Mouse (Mus musculus) stomach, postnatal 0 days (tissue): ENCODE results near the gene Pak1ip1. TPM values are rescaled to one million over a fixed set of nuclear protein-coding genes. Genes with fewer than 3 reads are reported as not detected.
"Not testable (repeated sequence)": the region's sequence is repeated elsewhere in the genome, so short reads cannot be mapped to it uniquely, and the experiment has no call there.

Source experiments
- ATAC-seq: fragments of 200-750 bp; cut with Nextera tagmentation; 2 replicates; pipeline ENCODE4 v1.8.0; 2017; ENCODE audit not compliant: low FRiP score, low TSS enrichment
- DNase-seq: peaks from one replicate; pipeline ENCODE4 v3.0.0-alpha.2; 2016; ENCODE audit warnings: low spot score
- H3K27ac ChIP-seq: fragments of 300-500 bp; sonication (generic); replicated peaks from 2 replicates; pipeline ENCODE4 v1.5.1; 2014; ENCODE audit warnings: mild to moderate bottlenecking, control low read depth
- H3K27me3 ChIP-seq: fragments of 300-500 bp; sonication (generic); 2 replicates; pipeline ENCODE4 v1.6.1; 2014; ENCODE audit warnings: low read length; ENCODE audit not compliant: control insufficient read depth, insufficient read depth
- H3K36me3 ChIP-seq: fragments of 300-500 bp; sonication (generic); 2 replicates; pipeline ENCODE4 v1.6.1; 2014; ENCODE audit warnings: low read length, mixed read lengths; ENCODE audit not compliant: control insufficient read depth, insufficient read depth
- H3K4me1 ChIP-seq: fragments of 300-500 bp; sonication (generic); replicated peaks from 2 replicates; pipeline ENCODE4 v1.6.1; 2014; ENCODE audit warnings: antibody characterized with exemption; ENCODE audit not compliant: control insufficient read depth, insufficient read depth
- H3K4me2 ChIP-seq: fragments of 300-500 bp; sonication (generic); replicated peaks from 2 replicates; pipeline ENCODE4 v1.6.1; 2014; ENCODE audit warnings: low read depth, mild to moderate bottlenecking, control low read depth, moderate library complexity
- H3K4me3 ChIP-seq: fragments of 300-500 bp; sonication (generic); 2 replicates; pipeline ENCODE4 v1.5.1; 2014; ENCODE audit warnings: low read depth, low read length, control low read depth
- H3K9ac ChIP-seq: fragments of 300-500 bp; sonication (generic); 2 replicates; pipeline ENCODE4 v1.6.1; 2014; ENCODE audit warnings: mild to moderate bottlenecking, low read length, control low read depth, mixed read lengths
- H3K9me3 ChIP-seq: fragments of 300-500 bp; sonication (generic); 2 replicates; pipeline ENCODE4 v1.6.1; 2016; ENCODE audit warnings: low read length; ENCODE audit not compliant: control insufficient read depth
- CTCF ChIP-seq: IDR thresholded peaks from 2 replicates; pipeline ENCODE4 v1.5.1; 2016; ENCODE audit warnings: antibody characterized with exemption, low read depth, mild to moderate bottlenecking, moderate library complexity
- EP300 ChIP-seq: optimal IDR thresholded peaks from 2 replicates; pipeline ENCODE3; 2016; ENCODE audit warnings: antibody characterized with exemption
- WGBS: fragments of 180-500 bp; shearing (Covaris S2); extraction: QIAGEN DNeasy Blood & Tissue Kit; methylation state at CpG from one replicate; pipeline ENCODE4 v1.1.7; 2014; 5-methylcytosine and 5-hydroxymethylcytosine counted together
- polyA plus RNA-seq: library from polyadenylated mRNA; unstranded; fragments of >200 nt; fragmentation: Nextera tagmentation; extraction: Ambion mirVana; gene quantifications from 2 replicates; pipeline ENCODE4 v1.2.1, GENCODE M21; 2015

Gene Pak1ip1
- polyA plus RNA-seq, 1 experiment from 2014 or later: 63.8 TPM

DNA sequence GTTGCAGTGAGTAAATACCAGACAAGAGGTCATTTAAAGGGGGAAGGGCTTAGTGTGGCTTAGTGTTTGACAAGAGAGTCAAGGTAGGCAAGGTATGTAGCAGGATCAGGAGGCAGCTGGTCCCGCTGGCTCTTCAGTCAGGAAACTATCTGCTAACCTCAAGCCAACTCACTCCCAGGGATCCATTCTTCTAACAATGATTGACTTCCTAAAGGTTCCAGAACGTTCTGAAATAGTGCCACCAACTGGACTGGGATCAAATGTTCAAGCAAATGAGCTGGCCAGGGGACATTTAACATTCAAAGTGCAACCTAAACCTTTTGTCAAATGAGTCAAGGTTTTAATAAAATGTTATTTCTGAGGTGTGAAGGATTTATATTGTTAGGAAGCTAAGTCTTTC lies 21.5 kb upstream of the Pak1ip1 start:
- Histone ChIP-seq H3K4me1 (no peaks in the 10 kb centered on the region), H3K27me3 (no peaks in the 10 kb centered on the region), H3K36me3 (no peaks in the 10 kb centered on the region), H3K4me3 (no peak overlapping the region), H3K27ac (no peak overlapping the region), H3K9me3 (no peaks in the 10 kb centered on the region), H3K4me2 (no peak overlapping the region), H3K9ac (no peak overlapping the region)
- no peak for TF ChIP-seq EP300
- peak; percentile 62 for TF ChIP-seq CTCF
- 40% methylated on average over 2 of the region's 2 CpGs for WGBS
- no peak for ATAC-seq
- DNase-seq: no peak

- Histone ChIP-seq H3K4me2 (no peak overlapping the region), H3K4me3 (no peak overlapping the region), H3K36me3 (no peaks in the 10 kb centered on the region), H3K9me3 (no peaks in the 10 kb centered on the region), H3K27me3 (no peaks in the 10 kb centered on the region), H3K27ac (no peak overlapping the region), H3K9ac (no peak overlapping the region), H3K4me1 (no peaks in the 10 kb centered on the region)
- WGBS: 63% methylated on average over 1 of the region's 1 CpGs
- DNase-seq: no peak
- ATAC-seq: no peak
- TF ChIP-seq CTCF (no peak), EP300 (no peak)
Observed at GRCm38 (mm10) chr13:40982759-40983158, 18.1 kb upstream of the Pak1ip1 start.

DNA sequence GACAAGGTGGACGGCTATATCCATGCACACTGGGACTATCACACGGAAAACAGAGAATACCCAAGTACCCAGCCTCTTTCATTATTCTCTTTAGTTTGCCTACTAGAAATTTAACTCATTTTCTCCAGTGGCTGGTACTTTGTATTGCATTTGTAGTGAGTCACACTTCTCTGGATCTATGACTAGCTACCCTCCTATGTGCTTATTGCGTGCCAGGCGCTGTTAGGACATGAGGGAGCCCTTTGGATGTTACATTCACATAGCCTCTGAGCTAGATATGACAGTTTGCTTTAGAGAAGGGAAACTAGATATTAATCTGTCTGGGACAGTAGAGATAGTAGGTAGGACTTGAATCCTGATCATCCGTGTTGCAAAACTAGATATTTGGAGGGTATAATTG lies 14.7 kb upstream of the Pak1ip1 start:
- no peak overlapping the region for H3K4me2 ChIP-seq
- TF ChIP-seq CTCF: no peak
- TF ChIP-seq EP300: no peak
- H3K36me3 ChIP-seq: no peaks in the 10 kb centered on the region
- no peak overlapping the region for H3K4me3 ChIP-seq
- H3K27me3 ChIP-seq: no peaks in the 10 kb centered on the region
- H3K27ac ChIP-seq: no peak overlapping the region
- H3K9ac ChIP-seq: no peak overlapping the region
- H3K4me1 ChIP-seq: no peaks in the 10 kb centered on the region
- ATAC-seq (no peak), DNase-seq (no peak)
- H3K9me3 ChIP-seq: no peaks in the 10 kb centered on the region
- 89% methylated on average over 5 of the region's 5 CpGs for WGBS

DNA sequence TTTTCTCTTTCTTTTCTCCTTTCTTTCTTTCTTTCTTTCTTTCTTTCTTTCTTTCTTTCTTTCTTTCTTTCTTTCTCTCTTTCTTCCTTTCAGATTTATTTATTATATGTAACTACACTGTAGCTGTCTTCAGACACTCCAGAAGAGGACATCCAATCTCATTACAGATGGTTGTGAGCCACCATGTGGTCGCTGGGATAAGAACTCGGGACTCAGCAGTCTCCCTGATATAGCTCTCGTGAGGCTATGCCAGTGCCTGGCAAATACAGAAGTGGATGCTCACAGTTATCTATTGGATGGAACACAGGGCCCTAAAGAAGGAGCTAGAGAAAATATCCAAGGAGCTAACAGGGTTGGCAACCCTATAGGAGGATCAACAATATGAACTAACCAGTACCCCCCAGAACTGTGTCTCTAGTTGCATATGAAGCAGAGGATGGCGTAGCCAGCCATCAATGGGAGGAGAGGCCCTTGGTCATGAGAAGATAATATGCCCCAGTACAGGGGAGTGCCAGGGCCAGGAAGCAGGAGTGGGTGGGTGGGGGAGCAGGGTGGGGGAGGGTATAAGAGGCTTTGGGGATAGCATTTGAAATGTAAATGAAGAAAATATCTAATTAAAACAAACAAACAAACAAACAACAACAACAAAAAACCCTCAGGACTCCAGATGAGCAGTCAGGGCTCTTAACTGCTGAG lies 13.1 kb upstream of the Pak1ip1 start:
- not testable (repeated sequence) for H3K27ac ChIP-seq, H3K27me3 ChIP-seq, H3K36me3 ChIP-seq, DNase-seq, H3K4me3 ChIP-seq, ATAC-seq, H3K9me3 ChIP-seq, H3K4me2 ChIP-seq, H3K4me1 ChIP-seq, H3K9ac ChIP-seq
- 68% methylated on average over 4 of the region's 4 CpGs for WGBS
- TF ChIP-seq CTCF: peak; percentile 18; the same call in 1 of the 2 replicates

GRCm38 (mm10) chr13:40988418-40988817 lies 12.4 kb upstream of the Pak1ip1 start:
- no peak for ATAC-seq
- 56% methylated on average over 2 of the region's 2 CpGs for WGBS
- TF ChIP-seq CTCF: no peak
- TF ChIP-seq EP300: no peak

GRCm38 (mm10) chr13:40994487-40995263 lies 6.1 kb upstream of the Pak1ip1 start:
- H3K9ac ChIP-seq: peak overlapping the region; percentile 23; the same call in 1 of the 2 replicates
- ATAC-seq: peak; percentile 67
- no peak overlapping the region for H3K4me3 ChIP-seq

More at GRCm38 (mm10) chr13:40988418-40988817, 12.4 kb upstream of the Pak1ip1 start:
- Histone ChIP-seq H3K27ac (no peak overlapping the region), H3K4me2 (no peak overlapping the region), H3K27me3 (no peaks in the 10 kb centered on the region), H3K4me1 (no peaks in the 10 kb centered on the region), H3K36me3 (no peaks in the 10 kb centered on the region), H3K9me3 (no peaks in the 10 kb centered on the region), H3K9ac (no peak overlapping the region), H3K4me3 (no peak overlapping the region)
- DNase-seq: no peak

GRCm38 (mm10) chr13:40998537-40998936 lies 2.3 kb upstream of the Pak1ip1 start:
- H3K27ac ChIP-seq, H3K27me3 ChIP-seq, DNase-seq, H3K9me3 ChIP-seq, H3K9ac ChIP-seq, ATAC-seq, H3K4me2 ChIP-seq, H3K4me1 ChIP-seq, H3K4me3 ChIP-seq, H3K36me3 ChIP-seq: not testable (repeated sequence)
- WGBS: 83% methylated on average over 5 of the region's 5 CpGs

More at GRCm38 (mm10) chr13:40994487-40995263, 6.1 kb upstream of the Pak1ip1 start:
- H3K27ac ChIP-seq: peak overlapping the region; percentile 45; the same call in 1 of the 2 replicates
- no peaks in the 10 kb centered on the region for H3K36me3 ChIP-seq
- WGBS: 3% methylated on average over 8 of the region's 8 CpGs
- no peaks in the 10 kb centered on the region for H3K27me3 ChIP-seq
- H3K4me1 ChIP-seq: no peaks in the 10 kb centered on the region
- TF ChIP-seq EP300 (no peak), CTCF (no peak)
- DNase-seq: peak; percentile 15
- peak overlapping the region; percentile 38 for H3K4me2 ChIP-seq
- H3K9me3 ChIP-seq: no peaks in the 10 kb centered on the region
